Mouse (Mus musculus) cerebellum, postnatal 10 days (tissue): Measurements from ENCODE around the gene 1700008O03Rik.

Experiments used
- DNase-seq, 2 experiments: peaks; one replicate each; pipeline ENCODE4 v3.0.0; 2021; ENCODE audit warnings: mixed read lengths in 2 of 2

The 1700008O03Rik gene

GRCm38 (mm10) chr7:44385720-44386119 lies at the start of gene 1700008O03Rik:
TSS of gene 1700008O03Rik (minus strand) at chr7:44385820.
- DNase-seq, result no peak

GRCm38 (mm10) chr7:44434089-44434488 lies 48.5 kb upstream of the 1700008O03Rik start:
- no peak for DNase-seq

GRCm38 (mm10) chr7:44433371-44433770 lies 47.8 kb upstream of the 1700008O03Rik start:
- DNase-seq, result peak; percentile 53 to 77

- no peak for DNase-seq
Measured at GRCm38 (mm10) chr7:44432550-44432949, 46.9 kb upstream of the 1700008O03Rik start.

GRCm38 (mm10) chr7:44429534-44430488 lies 44.2 kb upstream of the 1700008O03Rik start:
- peak; percentile 52 to 55 for DNase-seq

- peak; percentile 87 to 92 for DNase-seq
Measured at GRCm38 (mm10) chr7:44428968-44429521, 43.4 kb upstream of the 1700008O03Rik start, which contains the start of gene Lrrc4b. TSS of gene Lrrc4b (plus strand) at chr7:44429018.

- peak; percentile 82 to 90 for DNase-seq
Measured at GRCm38 (mm10) chr7:44428171-44428950, 42.7 kb upstream of the 1700008O03Rik start.

- DNase-seq, result peak in 1 of 2 experiments; percentile 39
Measured at GRCm38 (mm10) chr7:44427666-44428065, 42.0 kb upstream of the 1700008O03Rik start.

- DNase-seq, result no peak
Measured at GRCm38 (mm10) chr7:44413307-44413706, 27.7 kb upstream of the 1700008O03Rik start.

- DNase-seq, result no peak
Measured at GRCm38 (mm10) chr7:44411144-44411543, 25.5 kb upstream of the 1700008O03Rik start.

GRCm38 (mm10) chr7:44406015-44406355 lies 20.4 kb upstream of the 1700008O03Rik start:
- no peak for DNase-seq

- peak; percentile 97 to 98 for DNase-seq
Measured at GRCm38 (mm10) chr7:44405346-44406014, 19.9 kb upstream of the 1700008O03Rik start.

- no peak for DNase-seq
Measured at GRCm38 (mm10) chr7:44401673-44402072, 16.1 kb upstream of the 1700008O03Rik start.

GRCm38 (mm10) chr7:44398570-44398969 lies 12.9 kb upstream of the 1700008O03Rik start:
- DNase-seq, result peak; percentile 81 to 84

GRCm38 (mm10) chr7:44393284-44393683 lies 7.7 kb upstream of the 1700008O03Rik start:
- no peak for DNase-seq

- no peak for DNase-seq
Measured at GRCm38 (mm10) chr7:44392341-44392740, 6.7 kb upstream of the 1700008O03Rik start.

GRCm38 (mm10) chr7:44391831-44392230 lies 6.2 kb upstream of the 1700008O03Rik start:
- peak; percentile 95 to 96 for DNase-seq

- no peak for DNase-seq
Measured at GRCm38 (mm10) chr7:44384716-44385059, 932 bp downstream of the 1700008O03Rik start.

- DNase-seq, result peak; percentile 90 to 91
Measured at GRCm38 (mm10) chr7:44383980-44384715, 1.5 kb downstream of the 1700008O03Rik start, which contains the start of gene Syt3. TSS of gene Syt3 (plus strand) at chr7:44384102.

GRCm38 (mm10) chr7:44382541-44382940 lies 3.1 kb downstream of the 1700008O03Rik start:
- DNase-seq, result peak; percentile 79 to 84

- peak in 1 of 2 experiments; percentile 58 for DNase-seq
Measured at GRCm38 (mm10) chr7:44378290-44378689, 7.3 kb downstream of the 1700008O03Rik start.

- no peak for DNase-seq
Measured at GRCm38 (mm10) chr7:44375793-44376192, 9.8 kb downstream of the 1700008O03Rik start.
